Mouse (Mus musculus) large intestine, adult 2 months (tissue): ENCODE measurements around the gene Ppil1. TPM values are rescaled to one million over a fixed set of nuclear protein-coding genes. Genes with fewer than 3 reads are reported as not detected.

Experiments
- DNase-seq: peaks from one replicate; pipeline ENCODE4 v3.0.0-alpha.2; 2012; ENCODE audit warnings: low read depth, low spot score
- WGBS: fragments of 180-500 bp; shearing (Covaris S2); methylation state at CpG from one replicate; pipeline ENCODE4 v1.1.7; 2018; 5-methylcytosine and 5-hydroxymethylcytosine counted together
- polyA plus RNA-seq: library from polyadenylated mRNA; depleted of rRNA; stranded (reverse); fragments of >200 nt; gene quantifications from 2 replicates; pipeline ENCODE4 v1.2.3, GENCODE M21; 2012; rRNA removed

Gene Ppil1
- polyA plus RNA-seq = 37.7 and 40.0 TPM in 2 replicates

GRCm38 (mm10) chr17:29263840-29264633, at the start of gene Ppil1:
Ppil1 (minus strand) TSS chr17:29264186.
- 5% methylated on average over 38 of the region's 38 CpGs for WGBS
- peak; percentile 76 for DNase-seq

- no peak for DNase-seq
These were observed 49.3 kb upstream of the Ppil1 start for GRCm38 (mm10) chr17:29313300-29313699.

- DNase-seq = no peak
- 96% methylated on average over 2 of the region's 2 CpGs for WGBS
These were observed 48.1 kb upstream of the Ppil1 start for GRCm38 (mm10) chr17:29312082-29312481.

DNA sequence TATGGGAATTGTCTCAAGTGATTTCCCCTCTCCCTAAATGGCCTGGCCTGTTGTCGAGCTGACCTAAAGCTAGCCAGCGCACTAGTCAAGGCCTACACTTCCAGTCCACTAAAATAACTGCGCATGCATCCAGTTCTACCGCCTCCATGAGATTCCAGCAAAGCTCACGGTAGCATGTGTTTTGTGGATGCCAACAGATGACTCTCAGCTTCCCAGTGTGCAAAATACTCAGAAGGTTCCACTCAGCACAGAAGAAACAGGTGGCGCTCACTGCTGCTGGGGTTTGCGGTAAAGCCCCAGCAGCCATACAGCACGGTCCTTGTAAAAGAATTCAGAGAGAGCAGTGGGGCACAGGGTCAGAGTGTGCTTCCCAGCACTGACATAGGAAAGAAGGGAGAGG, 47.6 kb upstream of the Ppil1 start:
- DNase-seq = no peak
- WGBS = 91% methylated on average over 8 of the region's 8 CpGs

- WGBS = 69% methylated on average over 21 of the region's 21 CpGs
These were observed 46.2 kb upstream of the Ppil1 start for GRCm38 (mm10) chr17:29310056-29310623.

GRCm38 (mm10) chr17:29305871-29306270, 41.9 kb upstream of the Ppil1 start:
- WGBS = 67% methylated on average over 7 of the region's 7 CpGs
- no peak for DNase-seq

More at GRCm38 (mm10) chr17:29310056-29310623, 46.2 kb upstream of the Ppil1 start:
- DNase-seq = no peak

- DNase-seq = no peak
- WGBS = 30% methylated on average over 15 of the region's 15 CpGs
These were observed 41.2 kb upstream of the Ppil1 start for GRCm38 (mm10) chr17:29305058-29305806.

DNA sequence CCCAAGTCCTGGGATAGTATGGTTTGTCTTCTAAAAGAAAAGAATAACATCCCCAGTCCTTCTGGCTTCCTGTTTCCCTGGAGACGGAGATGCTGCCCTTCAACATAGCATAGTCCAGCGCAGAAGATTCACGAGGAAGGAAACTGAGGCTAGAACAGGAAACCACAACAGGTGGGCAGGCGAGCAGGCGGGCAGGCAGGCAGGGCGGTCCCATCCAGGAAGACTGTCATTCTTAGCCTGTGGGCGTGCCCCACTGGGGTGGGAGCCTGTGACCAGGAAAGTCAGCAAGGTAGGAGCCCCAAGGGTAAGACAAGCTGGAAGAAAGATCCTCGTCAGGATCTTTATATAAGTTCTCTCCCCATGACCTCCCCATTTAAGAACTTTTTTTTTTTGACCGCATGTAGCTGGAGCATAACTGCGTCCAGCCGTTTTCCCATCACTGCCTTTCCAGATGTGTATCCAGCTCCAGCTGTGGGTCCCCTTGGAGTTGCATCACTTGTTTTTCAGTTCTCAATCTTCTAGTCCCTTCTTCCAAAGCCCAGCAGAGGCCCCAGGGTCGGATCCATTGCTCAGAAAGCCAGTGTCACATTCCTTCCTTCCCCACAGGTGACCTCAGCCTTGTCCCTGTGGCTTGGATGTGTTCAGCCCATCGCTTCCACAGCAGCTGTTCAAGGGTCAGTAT, 40.5 kb upstream of the Ppil1 start:
- WGBS = 31% methylated on average over 13 of the region's 13 CpGs
- no peak for DNase-seq

- no peak for DNase-seq
These were observed 39.9 kb upstream of the Ppil1 start for GRCm38 (mm10) chr17:29303856-29304255.

DNA sequence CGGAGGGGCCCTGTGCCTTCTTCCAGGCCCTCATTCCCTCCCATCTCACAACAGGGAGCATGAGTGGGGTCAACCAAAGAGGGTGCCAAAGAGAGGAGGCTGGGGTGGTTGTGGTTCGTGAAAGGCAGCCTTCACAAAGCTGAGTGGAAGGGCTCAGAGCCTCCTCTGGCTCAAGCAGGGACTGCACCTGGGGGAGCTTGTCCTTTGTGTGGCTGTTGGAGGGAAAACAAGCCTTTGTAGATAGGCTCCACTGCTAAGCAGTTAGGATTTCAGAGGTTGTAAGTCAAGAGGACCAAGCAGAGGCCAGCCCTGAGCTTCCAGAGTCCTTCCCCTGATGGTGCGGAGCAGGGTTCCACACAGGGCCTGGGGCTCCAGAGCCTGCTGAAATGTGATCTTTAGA, 39.1 kb upstream of the Ppil1 start:
- DNase-seq = no peak
- 83% methylated on average over 3 of the region's 3 CpGs for WGBS

More at GRCm38 (mm10) chr17:29303856-29304255, 39.9 kb upstream of the Ppil1 start:
- WGBS = 59% methylated on average over 3 of the region's 3 CpGs

- 83% methylated on average over 5 of the region's 5 CpGs for WGBS
- DNase-seq = no peak
These were observed 38.2 kb upstream of the Ppil1 start for GRCm38 (mm10) chr17:29302149-29302548.

- DNase-seq = no peak
- WGBS = 94% methylated on average over 6 of the region's 6 CpGs
These were observed 37.4 kb upstream of the Ppil1 start for GRCm38 (mm10) chr17:29301421-29301820.

DNA sequence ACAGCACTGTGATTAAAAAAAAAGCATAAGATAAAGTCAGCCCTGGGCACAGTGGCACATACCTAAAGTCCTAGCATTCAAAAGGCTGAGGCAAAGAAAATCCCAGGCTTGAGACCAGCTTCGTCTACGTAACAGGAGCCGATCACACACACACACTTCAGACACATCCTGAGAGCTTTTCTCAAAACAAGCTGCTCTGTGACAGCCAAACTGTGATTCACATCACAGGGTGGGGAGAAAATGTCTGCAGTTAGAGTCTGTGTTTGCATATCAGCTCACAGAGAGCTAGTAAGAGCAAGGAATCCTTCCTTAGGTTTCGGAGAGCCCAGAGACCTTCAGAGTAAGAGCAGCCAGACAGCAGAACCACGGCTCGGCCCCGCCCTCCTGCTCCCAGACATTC, 36.9 kb upstream of the Ppil1 start:
- 84% methylated on average over 7 of the region's 7 CpGs for WGBS
- no peak for DNase-seq

DNA sequence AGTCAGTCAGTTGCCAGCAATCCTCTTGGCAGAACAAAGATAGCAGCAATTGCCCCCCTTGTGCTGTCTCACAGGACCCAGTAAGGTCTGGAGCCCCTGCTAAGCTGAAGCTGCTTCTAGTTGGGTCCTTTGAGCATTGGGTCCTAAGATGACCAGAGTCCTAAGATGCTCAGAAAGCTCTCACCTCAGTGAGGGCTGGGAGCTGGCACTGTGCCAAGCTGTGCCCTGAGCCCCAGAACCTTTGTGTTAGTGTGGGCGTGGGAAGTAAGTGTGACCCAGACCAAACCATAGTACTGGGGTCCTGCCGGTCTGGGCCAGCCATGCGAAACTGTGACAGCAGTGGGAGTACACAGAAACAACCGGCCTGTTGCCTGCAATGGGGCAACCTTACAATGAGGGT, 35.3 kb upstream of the Ppil1 start:
- DNase-seq = no peak
- 91% methylated on average over 4 of the region's 4 CpGs for WGBS

- WGBS = 80% methylated on average over 6 of the region's 6 CpGs
- DNase-seq = no peak
These were observed 33.8 kb upstream of the Ppil1 start for GRCm38 (mm10) chr17:29297813-29298212.

DNA sequence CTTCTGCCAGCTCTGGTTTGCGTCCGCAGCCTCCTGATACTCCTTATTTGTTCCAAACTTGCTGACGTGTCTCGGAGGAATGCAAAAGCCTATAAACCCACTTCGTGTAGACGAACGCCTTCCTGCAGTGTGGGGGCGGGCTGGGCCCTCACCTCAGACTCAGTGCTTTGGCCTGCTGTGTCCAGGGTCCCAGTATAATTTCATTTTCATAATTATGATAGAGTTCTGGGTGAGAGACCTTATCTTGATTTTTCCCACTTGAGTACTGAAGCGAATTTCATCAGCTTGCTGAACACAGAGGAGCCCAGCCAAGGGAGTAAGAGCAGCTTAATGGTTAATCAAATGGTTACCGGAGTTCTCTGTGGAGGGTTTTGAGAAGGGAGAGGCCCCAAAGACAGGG, 33.3 kb upstream of the Ppil1 start:
- no peak for DNase-seq
- WGBS = 73% methylated on average over 10 of the region's 10 CpGs

DNA sequence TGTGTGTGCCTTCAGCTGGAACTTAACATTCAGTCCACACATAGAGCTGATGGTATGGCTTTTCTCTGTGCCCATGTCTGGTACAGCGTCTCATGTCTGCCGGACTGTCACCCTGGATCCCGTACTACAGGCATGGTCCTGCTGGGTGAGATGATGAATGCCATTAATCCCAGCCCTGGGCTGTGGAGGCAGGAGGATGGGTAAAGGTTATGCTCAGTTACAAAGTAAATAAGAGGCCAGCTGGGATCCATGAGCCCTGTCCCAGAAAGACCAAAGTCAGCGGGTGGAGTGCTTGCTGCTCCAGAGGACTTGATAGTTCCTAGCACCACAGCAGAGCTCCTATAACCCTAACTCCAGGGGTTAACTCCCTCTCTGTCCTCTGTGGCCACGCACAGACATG, 31.8 kb upstream of the Ppil1 start:
- DNase-seq = no peak
- 58% methylated on average over 5 of the region's 5 CpGs for WGBS

GRCm38 (mm10) chr17:29293807-29294605, 30.0 kb upstream of the Ppil1 start:
- peak; percentile 76 for DNase-seq
- WGBS = 34% methylated on average over 9 of the region's 9 CpGs

DNA sequence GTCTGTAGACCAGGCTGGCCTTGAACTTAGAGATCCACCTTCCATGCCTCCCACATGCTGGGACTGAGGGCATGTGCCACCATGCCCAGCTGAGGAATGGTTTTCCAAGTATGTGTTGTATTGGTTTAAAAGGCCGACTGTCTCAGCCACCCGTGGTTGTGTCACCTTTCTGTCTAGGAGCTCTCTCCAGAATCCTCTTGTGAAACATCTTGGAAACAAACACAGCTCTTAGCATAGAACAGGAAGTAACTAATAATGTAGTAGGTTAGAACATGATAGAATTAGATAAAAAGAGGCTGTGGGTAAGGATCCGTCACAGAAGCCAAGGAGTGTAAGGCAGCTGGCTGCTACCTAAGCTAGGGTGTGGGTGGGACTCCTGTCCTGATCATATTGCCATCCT, 29.0 kb upstream of the Ppil1 start:
- DNase-seq = no peak
- 66% methylated on average over 3 of the region's 3 CpGs for WGBS
